Mouse (Mus musculus) mesoderm, embryonic 11.5 days (tissue): ENCODE data around the gene Prr18.

ENCODE experiments used
- DNase-seq: peaks from one replicate; pipeline ENCODE4 v3.0.0-alpha.2; 2012; ENCODE audit warnings: low read depth, low spot score

Gene Prr18

GRCm38 (mm10) chr17:8388463-8388862, 51.2 kb downstream of the Prr18 start:
- peak; percentile 69 for DNase-seq

GRCm38 (mm10) chr17:8388990-8389789, 51.9 kb downstream of the Prr18 start:
- DNase-seq = no peak

GRCm38 (mm10) chr17:8389790-8390095, 52.5 kb downstream of the Prr18 start:
- no peak for DNase-seq

GRCm38 (mm10) chr17:8390487-8390886, 53.2 kb downstream of the Prr18 start:
- DNase-seq = no peak
